Mouse (Mus musculus): ENCODE data around the gene Eya2.
"Not testable (repeated sequence)": the region's sequence is repeated elsewhere in the genome, so short reads cannot be mapped to it uniquely, and the experiment has no call there.

Gene Eya2

DNA sequence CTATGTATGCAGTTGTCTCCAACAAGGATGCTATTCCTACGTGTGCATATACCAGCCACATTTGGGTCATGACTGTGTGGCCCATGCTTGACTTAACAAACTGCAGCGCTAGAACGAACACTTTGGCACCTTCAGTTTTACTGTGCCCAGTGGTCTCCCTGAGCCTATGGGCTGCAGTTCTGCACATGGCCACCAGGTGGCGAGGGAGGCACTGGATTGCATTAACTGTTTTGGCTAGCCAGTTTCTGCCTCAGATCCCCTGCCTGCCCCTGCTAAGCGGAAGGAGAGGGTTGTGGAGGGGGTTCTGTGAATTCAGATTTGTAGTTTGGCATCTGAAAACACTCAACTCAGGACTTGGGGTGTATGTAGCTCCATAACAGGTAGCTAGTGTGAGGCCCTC lies 187.5 kb downstream of the Eya2 start:
- peak; percentile 80 to 83 for DNase-seq

DNA sequence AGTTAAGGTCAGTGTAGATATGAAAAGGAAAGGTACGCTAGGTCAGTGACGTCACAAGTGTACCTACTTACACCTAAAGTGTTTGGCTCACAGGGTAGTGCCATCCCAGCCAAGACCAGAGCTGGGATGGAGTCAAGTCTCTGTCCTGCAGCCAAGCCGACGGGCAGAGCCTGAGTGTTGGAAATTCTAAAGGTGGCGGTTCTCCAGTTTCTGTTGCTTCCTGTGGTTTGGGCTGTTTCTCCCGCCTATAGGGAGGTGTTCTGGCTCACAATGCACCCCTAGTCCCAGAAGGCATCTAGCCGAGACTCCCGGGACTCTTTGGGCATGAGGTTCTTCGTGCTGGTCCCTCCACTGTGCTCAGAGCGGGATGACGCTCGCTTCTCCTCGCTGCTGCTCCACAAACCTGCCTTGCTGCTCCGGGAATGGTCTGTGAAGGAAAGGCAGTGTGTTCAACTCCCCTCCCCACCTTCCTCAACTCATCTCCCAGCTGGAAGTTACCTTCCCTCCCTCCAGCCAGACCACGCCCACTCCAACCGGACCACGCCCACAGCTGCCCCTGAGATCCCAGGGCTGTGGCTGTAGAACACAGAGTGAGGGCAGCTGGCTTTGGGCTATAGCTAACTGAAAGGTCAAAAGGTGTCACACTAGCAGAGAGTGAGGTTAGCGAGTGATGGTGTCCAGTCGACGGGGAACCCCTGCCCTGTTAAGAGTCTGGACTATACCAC lies 190.6 kb downstream of the Eya2 start:
- DNase-seq: peak; percentile 52 to 54

DNA sequence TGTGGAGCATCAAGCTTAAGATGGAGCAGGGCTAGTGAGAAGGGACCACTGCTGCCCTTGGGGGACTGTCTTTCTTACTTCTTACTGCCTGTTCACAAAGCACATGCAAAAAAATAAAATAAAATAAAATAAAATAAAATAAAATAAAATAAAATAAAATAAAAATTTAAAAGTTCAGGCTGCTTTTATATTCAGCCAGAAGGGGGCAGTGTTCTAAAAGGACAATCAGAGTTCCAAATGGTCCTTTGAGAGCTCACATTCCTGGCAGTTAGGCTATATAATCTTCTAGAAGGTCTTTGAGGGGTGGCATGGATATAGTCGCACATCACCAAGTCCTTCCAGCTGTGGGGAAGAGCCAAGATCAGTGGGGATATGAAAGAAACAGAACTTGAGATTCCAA lies 191.6 kb downstream of the Eya2 start:
- DNase-seq: no peak

DNA sequence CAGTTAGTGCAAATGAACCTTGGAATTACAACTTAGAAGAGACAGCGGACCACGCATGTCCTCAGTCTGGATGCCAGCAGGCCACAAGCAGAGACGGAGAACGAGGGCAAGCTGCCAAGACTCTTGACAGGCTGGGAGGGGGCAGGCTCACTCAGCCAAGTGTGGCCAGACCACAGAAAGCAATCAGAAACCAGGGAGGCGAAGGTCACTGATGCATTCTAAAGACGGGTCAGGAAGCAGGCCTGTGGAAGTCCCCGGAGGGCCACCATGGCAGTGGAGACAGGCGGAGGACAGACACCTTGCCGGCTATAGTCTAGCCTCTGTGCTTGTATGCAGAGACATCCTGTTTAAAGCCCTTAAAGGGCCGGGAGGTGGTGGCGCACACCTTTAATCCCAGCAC lies 193.2 kb downstream of the Eya2 start:
- DNase-seq: peak; percentile 91 to 93

DNA sequence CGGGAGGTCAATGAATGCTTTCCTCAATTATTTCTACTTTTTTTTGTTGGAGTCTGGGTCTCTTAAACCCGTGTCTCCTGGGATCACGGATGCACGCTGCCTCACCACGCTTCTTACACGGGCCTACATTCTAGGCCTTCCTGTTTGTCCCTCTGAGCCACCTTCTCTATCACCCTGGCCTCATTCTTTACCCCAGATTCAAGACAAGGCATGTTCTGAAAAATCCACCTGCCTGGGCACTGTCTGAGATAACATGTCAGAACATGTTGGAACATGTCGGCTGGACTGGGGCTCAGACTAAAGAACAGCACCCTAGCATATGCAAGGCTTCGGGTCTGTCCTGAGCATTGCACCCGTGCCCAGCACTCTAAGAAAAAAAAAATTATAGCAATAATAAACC lies 194.0 kb downstream of the Eya2 start:
- DNase-seq: no peak

DNA sequence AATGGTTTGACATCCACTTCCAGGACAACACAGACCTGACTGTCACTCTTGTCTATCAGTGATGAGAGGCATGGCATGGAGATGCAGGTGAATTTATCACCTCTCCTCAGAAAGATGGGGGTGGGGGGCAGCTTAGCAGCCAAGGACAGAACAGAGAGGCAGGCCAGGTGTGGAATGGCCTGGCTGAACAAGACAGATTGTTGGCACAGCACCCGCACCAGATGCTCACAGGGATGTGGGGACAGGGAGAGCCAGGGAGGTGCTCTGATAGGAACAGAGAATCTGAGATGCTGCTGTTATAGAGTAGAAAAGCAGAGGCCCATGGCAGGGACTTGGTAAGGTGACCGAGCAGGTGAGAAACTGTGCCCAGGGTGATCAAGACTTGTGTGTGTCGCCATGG lies 194.8 kb downstream of the Eya2 start:
- no peak for DNase-seq

DNA sequence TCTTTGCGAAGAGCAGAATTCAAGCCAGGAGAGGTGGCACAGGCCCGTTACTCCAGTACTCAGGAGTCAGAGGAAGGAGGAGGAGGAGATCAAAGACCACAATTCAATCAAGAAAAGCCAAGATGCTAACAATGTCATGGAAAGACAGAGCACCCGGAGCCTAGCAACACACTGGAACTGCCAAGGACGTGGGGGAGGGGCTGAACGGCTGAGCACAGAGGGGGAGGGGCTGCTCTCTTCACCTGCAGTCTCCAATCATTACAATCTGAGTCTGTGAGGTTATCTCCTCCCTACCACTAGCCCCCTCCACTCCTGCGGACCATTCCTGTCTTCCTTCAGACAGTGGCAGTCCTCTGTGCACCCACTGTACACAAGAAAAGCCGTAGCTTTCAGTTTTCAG lies 196.2 kb downstream of the Eya2 start:
- DNase-seq: no peak

DNA sequence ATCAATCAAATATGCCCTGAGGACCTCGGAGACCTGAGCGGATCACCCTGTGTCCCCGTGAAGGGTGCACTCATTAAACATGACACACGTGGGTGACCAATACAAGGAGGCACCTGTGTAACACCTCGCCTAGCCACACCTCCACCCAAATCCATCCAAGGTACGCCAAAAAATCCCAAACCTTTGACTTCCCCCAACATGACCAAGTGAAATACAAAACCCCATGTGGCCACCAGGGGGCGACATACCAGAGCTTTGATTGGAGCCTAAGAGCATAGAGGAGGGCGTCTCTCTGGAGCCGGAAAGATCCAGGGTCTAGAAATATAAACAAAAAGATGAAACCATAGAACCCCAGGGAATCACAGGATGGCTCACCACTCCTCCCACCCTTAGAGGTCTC lies 196.8 kb downstream of the Eya2 start:
- peak; percentile 65 to 66 for DNase-seq

DNA sequence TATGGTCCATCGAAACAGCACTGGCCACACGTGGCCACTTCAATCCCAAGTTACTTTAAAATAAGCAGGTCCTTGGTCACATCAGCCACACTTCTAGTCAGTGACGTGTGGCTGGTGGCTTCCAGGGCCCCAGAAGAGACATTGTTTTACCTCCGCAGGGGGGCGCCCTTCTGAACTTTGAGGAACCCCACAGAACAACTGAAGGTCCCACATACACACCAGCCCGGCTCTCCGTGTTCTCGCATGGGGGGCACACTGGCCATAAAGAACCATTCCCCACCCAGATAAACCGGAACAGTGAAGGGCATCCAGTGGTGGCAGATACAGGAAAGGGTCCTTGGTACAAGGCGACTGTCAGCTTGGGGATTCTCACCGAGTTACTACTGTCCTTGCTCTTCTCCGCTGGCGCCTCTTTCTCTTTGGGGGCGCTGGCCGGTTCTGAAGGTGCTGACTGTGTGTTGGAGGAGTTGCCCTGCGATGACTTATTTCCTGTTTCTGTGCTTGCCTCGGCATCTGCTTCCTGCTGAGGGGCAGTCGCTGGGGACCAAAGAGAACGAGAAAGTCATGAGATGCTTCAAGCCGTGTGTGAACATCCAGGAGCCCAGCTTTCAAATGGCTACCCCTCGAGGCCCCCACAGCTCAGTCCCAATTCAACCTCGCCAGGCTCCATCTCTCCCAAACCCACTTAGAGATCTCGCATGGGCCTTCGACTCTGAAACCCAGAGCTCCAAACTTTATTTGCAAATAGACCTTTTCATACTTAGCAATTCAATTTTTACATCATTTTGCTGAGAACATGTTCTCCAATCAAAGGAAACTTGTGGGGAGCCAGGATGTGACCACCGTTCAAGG lies 197.8 kb downstream of the Eya2 start:
- DNase-seq: no peak

DNA sequence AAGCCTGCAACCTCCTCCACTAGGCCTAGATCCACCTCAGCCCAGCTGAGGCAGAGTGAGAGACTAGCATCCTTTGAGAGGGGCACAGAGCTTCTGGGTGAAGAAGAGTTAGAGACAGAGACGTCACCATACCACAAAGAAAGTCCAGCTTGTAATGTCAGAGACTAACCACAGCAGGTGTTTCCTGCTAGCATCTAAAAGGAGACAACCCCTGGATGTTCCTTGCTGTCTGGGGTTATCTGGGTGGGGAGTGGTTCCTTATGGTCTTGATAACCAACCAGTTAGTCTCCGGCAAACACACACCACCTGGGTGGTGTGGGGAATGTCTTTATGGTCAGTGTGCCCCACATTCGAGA lies 198.4 kb downstream of the Eya2 start:
- no peak for DNase-seq

DNA sequence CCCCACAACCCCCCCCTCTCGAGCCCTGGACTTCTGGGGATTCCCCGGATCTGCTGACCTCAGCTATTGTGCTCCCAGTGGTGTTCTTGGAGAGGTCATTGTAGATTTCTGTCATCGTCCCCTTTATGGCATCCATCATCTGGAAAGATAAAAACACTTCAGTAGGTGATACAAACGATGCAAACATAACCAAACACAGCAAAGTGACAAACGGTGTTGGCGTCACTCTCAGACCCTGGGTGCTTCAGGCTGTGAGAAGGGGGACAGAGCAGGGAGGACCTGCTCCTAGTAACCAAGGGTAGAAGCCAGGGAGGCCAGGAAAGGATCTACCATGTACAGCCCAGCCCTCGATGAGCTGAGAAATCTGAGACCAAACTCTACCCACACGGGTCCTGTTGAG lies 203.0 kb downstream of the Eya2 start:
- DNase-seq: no peak

DNA sequence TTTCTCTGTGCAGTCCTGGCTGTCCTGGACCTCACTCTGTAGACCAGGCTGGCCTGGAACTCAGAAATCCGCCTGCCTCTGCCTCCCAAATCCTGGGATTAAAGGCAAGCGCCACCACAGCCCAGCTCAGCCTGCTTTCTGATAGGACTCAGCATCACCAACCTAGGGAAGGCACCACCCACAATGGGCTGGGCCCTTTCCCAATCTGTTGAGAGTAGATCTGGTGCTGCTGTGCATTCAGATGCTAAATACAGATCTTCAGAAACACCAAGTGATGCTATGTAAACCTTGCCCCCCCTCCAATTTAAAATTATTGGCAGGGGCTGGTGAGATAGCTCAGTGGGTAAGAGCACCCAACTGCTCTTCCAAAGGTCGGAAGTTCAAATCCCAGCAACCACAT lies 205.3 kb downstream of the Eya2 start:
- DNase-seq: not testable (repeated sequence)

DNA sequence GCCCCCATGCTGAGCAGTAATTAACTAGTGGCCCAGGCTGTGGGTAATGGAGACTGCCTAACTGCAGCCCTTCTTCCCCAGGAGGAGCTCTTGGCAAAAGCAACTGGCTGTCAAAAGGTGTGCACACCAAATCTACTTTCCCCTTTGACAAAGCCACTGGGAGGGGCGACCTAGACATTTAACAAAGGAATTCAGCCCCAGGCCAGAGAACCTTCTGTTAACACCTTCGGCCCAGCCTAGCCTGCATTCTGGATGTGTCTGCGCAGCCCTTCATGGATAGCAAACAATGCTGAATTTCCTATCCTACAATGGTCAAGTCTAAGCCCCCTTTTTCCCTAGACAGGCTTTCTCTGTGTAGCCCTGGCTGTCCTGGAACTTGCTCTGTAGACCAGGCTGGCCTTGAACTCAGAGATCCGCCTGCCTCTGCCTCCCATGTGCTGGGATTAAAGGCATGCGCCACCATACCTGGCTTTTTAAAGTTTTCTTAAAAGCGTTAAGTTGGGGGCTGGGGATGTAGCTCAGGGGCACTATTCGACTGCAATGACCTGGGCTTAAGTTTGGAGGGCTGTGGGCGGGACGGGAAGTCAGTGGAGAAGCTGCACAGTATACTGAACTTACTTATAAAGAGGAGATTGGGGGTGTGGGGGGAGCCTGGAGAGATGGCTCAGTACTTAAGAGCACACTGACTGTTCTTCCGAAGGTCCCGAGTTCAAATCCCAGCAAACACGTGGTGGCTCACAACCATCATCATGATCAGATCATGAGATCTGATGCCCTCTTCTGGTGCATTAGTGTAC lies 213.5 kb downstream of the Eya2 start:
- no peak for DNase-seq

DNA sequence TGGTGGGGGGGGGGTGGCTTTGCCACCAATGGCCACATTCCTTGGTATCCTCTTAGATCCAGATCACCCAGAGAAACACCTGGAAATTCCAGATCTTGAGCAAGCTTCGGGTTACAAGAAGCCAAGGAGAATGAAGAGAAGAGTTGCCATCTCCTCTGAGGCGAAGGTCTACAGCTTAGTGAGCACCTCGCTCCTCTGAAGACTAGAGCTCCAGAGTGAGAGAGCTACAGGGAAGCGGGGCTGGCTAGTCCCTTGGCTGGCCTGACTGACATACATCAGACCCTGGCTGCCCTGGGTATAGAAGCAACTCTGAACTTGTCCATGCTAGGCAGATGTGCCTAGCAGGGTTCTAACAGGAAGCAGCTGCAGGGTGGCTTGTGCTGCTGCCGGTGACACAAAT lies 214.3 kb downstream of the Eya2 start:
- no peak for DNase-seq

DNA sequence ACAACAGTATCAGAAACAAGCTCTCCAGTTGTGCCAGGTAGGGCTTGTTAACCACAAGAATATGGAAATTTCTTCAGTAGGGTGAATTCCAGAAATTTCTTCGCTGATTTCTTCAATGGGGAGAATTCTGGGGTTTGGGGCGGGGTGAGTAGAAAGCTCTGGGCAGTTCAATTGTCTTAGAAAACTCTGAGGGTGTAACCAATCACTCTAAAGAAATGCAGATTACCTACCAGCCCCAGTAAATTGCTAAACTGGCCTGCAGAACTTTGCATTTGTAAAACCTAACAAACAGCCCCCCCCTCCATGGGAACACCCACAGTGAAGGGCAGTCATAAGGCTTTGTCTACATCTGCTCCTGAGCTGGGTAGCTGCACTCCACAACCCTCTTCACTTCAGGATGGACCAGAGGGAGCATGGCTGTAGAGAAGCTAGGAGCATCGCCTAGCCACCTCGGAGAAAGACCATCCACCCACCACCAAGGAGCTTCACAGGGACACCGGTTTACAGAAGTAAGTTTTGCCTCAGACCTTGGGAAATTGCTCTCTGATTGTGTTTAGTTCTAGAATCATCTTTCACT lies 215.2 kb downstream of the Eya2 start:
- no peak for DNase-seq

DNA sequence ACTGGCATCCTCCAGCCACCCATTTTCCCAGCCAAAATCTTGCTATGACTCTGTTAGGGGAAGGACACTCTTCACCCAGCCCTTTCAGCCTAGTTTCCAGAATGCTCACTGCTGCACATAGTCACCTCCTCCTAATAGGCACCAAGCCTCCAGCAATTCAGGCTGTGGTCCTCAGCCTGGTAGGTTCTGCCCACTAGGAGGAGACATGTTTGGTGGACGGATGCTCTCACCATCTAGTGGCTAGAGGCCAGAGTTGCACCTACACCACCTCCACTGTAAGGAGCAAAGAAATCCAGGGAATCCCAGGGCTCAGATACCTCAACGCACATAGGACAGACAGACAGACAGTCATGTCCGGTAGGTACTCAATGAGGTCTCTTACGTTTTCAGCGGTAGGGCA lies 216.7 kb downstream of the Eya2 start:
- DNase-seq: peak; percentile 55 to 59

DNA sequence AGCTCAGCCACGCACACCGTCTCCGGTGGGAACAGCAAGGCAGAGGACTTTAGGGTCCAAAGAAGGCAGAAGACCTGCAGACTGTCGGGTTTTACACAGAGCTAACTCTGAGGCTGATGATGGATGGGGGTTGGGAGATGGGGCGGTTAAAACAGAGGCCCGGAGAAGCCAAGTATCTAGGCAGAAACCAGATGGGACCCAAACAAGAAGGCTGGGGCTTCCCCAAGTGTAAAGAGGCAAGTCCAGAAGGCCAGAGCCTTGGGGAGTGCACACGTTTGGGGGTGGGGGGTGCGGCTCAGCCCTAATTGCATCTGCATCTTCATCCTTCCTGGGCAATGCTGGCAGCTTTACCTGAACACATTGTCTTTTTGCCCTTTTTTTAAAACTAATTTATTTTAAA lies 218.1 kb downstream of the Eya2 start:
- no peak for DNase-seq

DNA sequence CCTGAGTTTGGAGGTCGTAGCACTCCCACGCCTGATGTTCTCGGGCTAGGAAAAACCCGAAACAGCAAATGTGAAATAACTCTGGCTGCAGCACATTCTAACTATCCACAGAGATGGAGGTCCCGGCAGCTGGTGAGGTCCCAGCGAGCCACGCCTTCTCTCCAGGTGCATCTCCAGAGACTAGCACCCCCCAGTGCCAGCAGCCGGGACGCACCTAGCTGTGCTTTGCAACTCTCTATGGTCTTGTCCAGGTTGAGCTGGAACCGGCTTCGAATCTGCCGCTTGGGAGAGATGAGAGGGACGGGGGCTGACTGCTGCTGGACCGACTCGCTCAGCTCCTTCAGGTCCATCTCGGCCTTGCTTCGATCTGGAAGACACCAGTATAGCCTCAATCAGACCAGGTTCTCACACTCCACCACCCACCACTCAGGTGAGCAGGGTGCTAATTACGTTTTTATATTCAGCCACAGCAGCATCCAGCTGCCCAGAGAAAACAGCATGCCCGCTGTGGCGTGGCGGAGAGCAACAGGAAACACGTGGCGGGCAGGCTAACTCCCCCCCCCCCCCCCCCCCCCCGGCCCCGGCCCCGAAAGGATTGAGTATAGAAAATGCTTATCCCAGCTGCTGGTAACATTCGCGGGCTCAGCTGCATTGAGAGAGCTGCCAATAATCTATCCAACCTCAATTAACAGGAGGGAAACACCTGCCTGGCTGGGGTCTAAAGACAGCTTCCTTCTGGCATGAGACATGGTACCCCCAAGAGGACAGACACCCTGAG lies 220.5 kb downstream of the Eya2 start:
- DNase-seq: no peak

DNA sequence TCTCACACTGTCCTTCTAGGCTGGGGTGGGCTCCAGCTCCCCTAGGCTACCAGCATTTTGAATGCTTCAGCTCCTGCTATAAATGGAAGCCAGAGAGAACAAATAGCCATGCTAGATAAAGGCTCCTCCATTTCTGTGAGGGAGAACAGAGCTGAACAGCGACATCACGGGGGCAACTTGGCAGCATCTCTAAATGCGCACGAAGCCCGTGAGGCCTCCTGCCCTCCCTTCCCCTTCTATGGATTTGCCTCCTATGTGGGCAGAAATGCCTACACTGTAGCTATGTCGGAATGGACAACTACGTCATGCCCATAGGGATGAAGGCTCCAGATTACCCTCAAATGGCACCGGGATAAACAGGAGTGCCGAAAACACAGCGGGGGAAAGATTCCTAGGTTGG lies 222.6 kb downstream of the Eya2 start:
- no peak for DNase-seq

DNA sequence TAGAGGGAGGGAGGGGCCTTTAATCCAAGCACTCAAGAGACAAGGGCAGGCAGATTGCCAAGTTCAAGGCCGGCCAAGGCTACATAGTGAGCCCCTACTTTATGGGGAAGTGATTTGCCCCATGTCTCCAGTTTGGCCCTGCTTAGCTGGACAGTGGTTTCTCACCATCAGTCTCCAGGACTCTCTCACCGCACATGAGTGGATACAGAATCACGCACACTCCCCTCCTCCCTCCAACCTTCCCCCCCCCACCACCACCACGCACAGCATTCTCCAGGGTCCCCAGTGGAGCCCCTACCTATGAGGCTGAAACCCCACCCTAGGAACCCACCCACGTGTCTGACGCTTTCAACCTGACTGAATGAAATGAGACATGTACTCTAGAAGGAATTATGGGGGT lies 223.7 kb downstream of the Eya2 start:
- DNase-seq: no peak

DNA sequence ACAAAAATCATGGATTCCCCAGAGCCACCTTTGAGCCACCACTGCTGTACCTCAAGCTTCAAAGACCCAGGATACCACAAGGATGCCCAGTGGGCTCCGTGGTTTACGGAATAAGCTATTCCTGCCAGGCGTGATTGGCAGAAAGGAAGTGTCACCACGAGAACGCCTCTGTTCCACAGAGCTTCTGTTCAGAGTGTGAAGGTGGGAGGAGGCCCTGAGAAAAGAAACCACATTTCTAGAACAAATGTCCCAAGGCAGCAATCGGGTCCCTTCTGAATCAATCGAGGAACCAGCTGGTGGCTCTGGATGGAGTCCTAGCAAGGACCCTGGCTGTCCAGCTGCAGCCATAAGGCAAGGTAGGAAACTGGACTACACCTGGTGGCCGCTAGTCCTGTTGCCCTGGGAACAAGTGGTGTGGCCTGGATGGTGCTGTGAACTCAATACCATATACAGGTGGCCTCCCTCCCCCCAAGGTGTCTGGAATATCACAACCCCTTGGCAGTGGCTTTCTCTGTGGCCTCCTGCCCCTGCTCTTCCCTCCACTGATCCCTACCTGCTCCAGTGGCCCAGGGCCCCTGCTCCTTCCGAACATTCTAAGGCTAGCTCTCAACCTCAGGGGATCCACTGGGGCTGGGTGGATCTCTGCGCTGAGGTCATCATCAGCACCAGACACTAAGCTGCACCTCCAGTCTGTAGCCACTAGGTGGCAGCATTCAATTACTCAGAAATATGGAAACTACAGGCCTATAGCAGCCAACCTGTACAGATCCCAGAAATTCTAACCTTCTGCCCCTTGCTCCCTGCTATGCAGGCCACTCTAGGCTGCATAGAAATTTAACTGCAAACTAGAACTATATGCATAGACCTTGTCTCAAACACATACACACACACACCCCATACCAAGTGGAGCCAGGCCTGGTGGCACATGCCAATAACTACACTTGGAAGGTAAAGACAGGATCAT lies 224.4 kb downstream of the Eya2 start:
- DNase-seq: peak; percentile 68 to 78
